Mouse (Mus musculus) thymus, adult 2 months (tissue): Measurements from ENCODE around the gene Ano8.

Source experiments
- CTCF ChIP-seq: fragments of 200-500 bp; IDR thresholded peaks from 2 replicates; pipeline ENCODE4 v1.5.1; 2012; ENCODE audit warnings: mild to moderate bottlenecking, control low read depth, low read length, moderate library complexity, borderline replicate concordance; ENCODE audit not compliant: control insufficient read depth, poor library complexity, insufficient read depth; ENCODE audit errors: extremely low read depth
- POLR2A ChIP-seq: fragments of 200-500 bp; IDR thresholded peaks from 2 replicates; pipeline ENCODE4 v1.6.1; 2012; ENCODE audit warnings: mild to moderate bottlenecking, low read length, control low read depth, moderate library complexity; ENCODE audit not compliant: control insufficient read depth, poor library complexity, insufficient read depth; ENCODE audit errors: extremely low read depth

DNA sequence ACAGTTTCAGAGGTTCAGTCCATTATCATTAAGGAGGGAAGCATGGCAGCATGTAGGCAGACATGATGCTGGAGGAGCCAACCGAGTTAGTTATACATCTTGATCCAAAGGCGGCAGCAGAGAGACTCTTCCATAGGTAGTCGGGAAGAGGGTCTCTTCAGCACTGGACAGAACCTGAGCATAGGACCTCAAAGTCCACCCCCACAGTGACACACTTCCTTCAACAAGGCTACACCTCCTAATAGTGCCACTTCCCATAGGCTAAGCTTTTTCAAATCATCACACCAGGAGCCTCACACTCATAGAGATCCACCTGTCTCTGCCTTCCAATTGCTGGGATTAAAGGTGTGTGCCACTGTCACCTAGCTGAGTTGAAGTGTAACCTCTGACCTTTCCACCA lies 48.7 kb downstream of the Ano8 start:
- TF ChIP-seq CTCF (no peak), POLR2A (no peak)
